Mouse (Mus musculus): Measurements from ENCODE around the gene Dmrt1.

DNA sequence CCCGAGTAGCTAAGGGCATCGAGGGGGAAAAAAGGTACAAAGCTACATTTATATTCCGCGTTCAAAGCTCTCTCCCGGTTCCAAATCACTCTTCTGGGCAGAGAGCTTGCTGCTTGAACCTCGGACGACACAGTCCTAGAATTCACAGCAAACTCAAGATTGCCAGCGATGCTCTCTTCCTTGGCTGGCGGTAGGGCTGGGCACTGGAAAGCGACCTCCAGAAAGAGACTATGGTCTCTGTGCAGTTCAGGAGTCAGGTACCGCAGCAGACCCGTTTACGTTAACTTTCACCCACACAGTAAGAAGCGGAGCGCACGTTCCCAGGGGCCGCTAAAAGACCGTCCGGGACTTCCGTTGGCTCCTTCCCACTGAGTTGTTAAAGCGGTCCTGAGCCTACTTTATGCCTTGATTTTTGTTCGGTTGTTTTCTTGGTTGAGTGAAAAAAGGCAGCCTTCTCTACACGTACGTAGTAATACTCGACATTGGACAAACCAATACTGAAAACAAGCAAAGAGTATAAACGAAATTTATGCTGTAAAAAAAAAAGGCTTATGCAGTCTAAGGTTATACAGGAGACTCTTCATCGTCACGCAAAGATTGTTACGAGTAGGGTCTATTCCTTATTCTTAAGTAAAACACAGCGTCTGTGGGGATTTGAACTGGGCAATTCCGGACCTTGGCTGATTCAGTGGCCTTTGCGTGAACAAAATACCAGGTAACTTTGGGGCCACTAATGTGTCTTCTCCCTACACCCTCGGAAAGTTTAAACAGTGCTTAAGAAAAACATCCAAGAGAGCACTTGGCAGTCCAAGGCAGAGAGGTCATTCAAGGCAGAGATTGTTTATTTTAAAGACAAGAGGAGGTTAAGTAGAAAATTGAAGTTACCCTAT, 103.8 kb downstream of the Dmrt1 start:
- TF ChIP-seq POLR2A (IDR thresholded peaks at IDR 0.05; ENCODE audit: low read depth, low read length) (no peak), E2F4 (IDR thresholded peaks at IDR 0.05; ENCODE audit: insufficient replicate concordance, low read depth, low read length) (no peak), MAX (IDR thresholded peaks at IDR 0.05; ENCODE audit: low read length) (no peak), CTCF (conservative IDR thresholded peaks at IDR 0.05 in 1 of 2, IDR thresholded peaks at IDR 0.05 in 1 of 2; ENCODE audit: low read depth in 2 of 2, low read length in 2 of 2) (no peak), BHLHE40 (IDR thresholded peaks at IDR 0.05; ENCODE audit: low read depth, low read length) (no peak), ZNF384 (IDR thresholded peaks at IDR 0.05; ENCODE audit: low read depth, low read length) (no peak), TCF12 (IDR thresholded peaks at IDR 0.05; ENCODE audit: low read depth, low read length) (no peak), EP300 (IDR thresholded peaks at IDR 0.05; ENCODE audit: low read length) (no peak), POLR2AphosphoS2 (IDR thresholded peaks at IDR 0.05; ENCODE audit: low read depth, low read length) (no peak), JUND (conservative IDR thresholded peaks at IDR 0.05; ENCODE audit: low read depth, low read length) (no peak), ZKSCAN1 (IDR thresholded peaks at IDR 0.05; ENCODE audit: borderline replicate concordance, low read depth, low read length) (no peak), ELF1 (IDR thresholded peaks at IDR 0.05; ENCODE audit: low read depth, low read length) (no peak), HCFC1 (IDR thresholded peaks at IDR 0.05; ENCODE audit: low read depth, low read length) (no peak), NRF1 (IDR thresholded peaks at IDR 0.05; ENCODE audit: low read depth, low read length) (no peak)
